Mouse (Mus musculus): ENCODE measurements at regions not wholly inside any gene's neighbourhood (a gene's known extent, or its start where the extent isn't known, plus 50 kb on each side); places are given as distances from the start of the nearest gene placed in this dataset.
A peak's percentile ranks its signal among the peaks of the same experiment; 100 is the strongest.

DNA sequence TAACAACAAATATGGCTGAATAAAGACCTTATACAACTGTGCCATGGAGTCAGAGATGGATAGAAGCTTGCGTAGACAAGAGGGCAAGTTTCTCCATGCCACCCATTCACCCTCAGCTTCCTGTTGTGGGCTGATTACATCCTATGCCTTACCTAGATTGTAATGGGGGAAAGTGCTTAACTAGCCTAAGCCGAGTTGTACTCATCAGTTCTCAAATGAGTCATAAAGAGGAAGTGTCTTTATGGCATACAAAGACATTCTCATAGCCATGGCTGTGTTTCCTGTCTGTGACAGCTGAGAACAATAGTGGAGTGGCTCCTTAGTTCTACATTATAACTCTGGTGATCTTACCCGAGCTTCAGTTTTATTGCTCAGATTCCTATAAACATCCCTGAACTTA lies 124.3 kb downstream of the Btc start:
- H3K27me3 ChIP-seq (ENCODE audit: control insufficient read depth, insufficient read depth, low read length), result no peaks in the 10 kb centered on the region
- no peak overlapping the region for H3K27ac ChIP-seq (ENCODE audit: control insufficient read depth, insufficient read depth, low read length)
- H3K4me1 ChIP-seq (replicated peaks; ENCODE audit: control insufficient read depth, insufficient read depth, low read length), result peaks cover 4% of the 10 kb centered on the region; the same call in 1 of the 2 replicates
- no peaks in the 10 kb centered on the region for H3K36me3 ChIP-seq (ENCODE audit: control insufficient read depth, insufficient read depth, low read length)
- TF ChIP-seq POLR2A (IDR thresholded peaks at IDR 0.05; ENCODE audit: control insufficient read depth, extremely low read depth, insufficient read depth, low read length, poor library complexity) (no peak), CTCF (IDR thresholded peaks at IDR 0.05; ENCODE audit: borderline replicate concordance, control insufficient read depth, extremely low read depth, insufficient read depth, low read length, poor library complexity) (no peak)
- no peak overlapping the region for H3K4me3 ChIP-seq (ENCODE audit: control insufficient read depth, insufficient read depth, low read length)
- DNase-seq, result no peak
- WGBS, result 19% methylated on average over 3 of the region's 3 CpGs

DNA sequence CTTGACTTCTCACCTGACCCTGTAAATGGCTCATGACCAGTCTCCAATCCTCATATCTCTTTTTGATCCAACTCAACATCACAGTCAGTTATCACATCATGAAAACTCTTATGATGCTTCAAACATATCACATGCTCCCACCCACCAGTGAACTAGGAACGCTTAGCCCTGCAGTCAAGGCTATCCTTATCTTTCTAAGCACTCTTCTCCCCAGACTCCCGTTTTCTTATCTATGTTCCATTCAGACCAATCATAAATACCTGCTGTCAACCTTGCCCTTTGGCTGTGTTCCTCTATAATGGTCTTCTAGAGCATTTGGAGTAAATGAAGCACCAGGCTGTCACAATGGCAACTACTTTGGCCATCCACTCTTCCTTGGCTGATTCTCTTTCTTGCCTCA lies 123.3 kb downstream of the Btc start:
- no peaks in the 10 kb centered on the region for H3K27me3 ChIP-seq (ENCODE audit: control insufficient read depth, insufficient read depth, low read length)
- TF ChIP-seq POLR2A (IDR thresholded peaks at IDR 0.05; ENCODE audit: control insufficient read depth, extremely low read depth, insufficient read depth, low read length, poor library complexity), result no peak
- TF ChIP-seq CTCF (IDR thresholded peaks at IDR 0.05; ENCODE audit: borderline replicate concordance, control insufficient read depth, extremely low read depth, insufficient read depth, low read length, poor library complexity), result no peak
- H3K4me1 ChIP-seq (replicated peaks; ENCODE audit: control insufficient read depth, insufficient read depth, low read length), result peaks cover 4% of the 10 kb centered on the region; the same call in 1 of the 2 replicates
- no peak overlapping the region for H3K27ac ChIP-seq (ENCODE audit: control insufficient read depth, insufficient read depth, low read length)
- DNase-seq, result no peak
- WGBS, result 93% methylated on average over 2 of the region's 2 CpGs
- no peaks in the 10 kb centered on the region for H3K36me3 ChIP-seq (ENCODE audit: control insufficient read depth, insufficient read depth, low read length)
- no peak overlapping the region for H3K4me3 ChIP-seq (ENCODE audit: control insufficient read depth, insufficient read depth, low read length)

DNA sequence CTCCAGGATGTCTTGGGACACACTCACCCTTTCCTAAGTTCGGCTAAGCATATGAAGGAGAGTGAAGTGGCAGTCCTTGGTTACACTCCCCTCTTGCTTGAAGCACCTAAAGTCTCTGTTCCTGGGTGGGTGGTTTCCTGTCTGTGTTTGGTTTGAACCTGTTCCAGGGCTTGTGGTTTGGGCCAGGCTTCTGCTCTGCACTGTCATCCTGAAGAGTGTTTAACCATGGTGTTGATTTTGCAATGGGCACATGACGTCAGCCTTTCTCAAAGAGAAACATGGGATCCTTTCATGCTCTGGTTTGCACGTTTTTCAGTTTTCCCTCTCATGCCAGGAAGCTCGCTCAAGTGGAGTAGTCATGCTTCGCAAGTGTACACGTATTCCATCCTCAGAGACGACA lies 119.8 kb downstream of the Btc start:
- TF ChIP-seq POLR2A (IDR thresholded peaks at IDR 0.05; ENCODE audit: control insufficient read depth, extremely low read depth, insufficient read depth, low read length, poor library complexity) (no peak), CTCF (IDR thresholded peaks at IDR 0.05; ENCODE audit: borderline replicate concordance, control insufficient read depth, extremely low read depth, insufficient read depth, low read length, poor library complexity) (no peak)
- Histone ChIP-seq H3K4me3 (ENCODE audit: control insufficient read depth, insufficient read depth, low read length) (no peak overlapping the region), H3K4me1 (replicated peaks; ENCODE audit: control insufficient read depth, insufficient read depth, low read length) (peaks cover 4% of the 10 kb centered on the region; the same call in 1 of the 2 replicates), H3K36me3 (ENCODE audit: control insufficient read depth, insufficient read depth, low read length) (no peaks in the 10 kb centered on the region), H3K27ac (ENCODE audit: control insufficient read depth, insufficient read depth, low read length) (no peak overlapping the region), H3K27me3 (ENCODE audit: control insufficient read depth, insufficient read depth, low read length) (no peaks in the 10 kb centered on the region)
- 3% methylated on average over 7 of the region's 7 CpGs for WGBS
- DNase-seq, result peak; percentile 8

DNA sequence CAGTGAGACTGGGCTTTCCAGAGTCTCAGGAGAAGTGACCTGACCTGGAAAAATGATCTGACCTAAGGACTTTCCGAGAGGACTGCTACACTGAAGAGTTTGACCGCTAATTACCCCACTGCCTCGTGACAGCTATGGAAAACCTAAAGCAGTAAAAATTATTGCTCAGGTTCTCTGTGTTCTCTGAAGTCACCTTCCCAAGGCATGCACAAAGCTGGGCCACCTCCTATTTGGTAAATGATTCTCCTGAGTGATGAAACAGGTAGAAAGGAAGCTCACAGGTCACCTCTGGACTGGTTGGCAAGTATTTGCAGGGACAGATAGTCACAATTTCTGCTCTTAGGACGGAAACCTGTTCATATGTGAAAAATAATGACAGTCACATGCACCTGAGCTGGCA lies 109.7 kb downstream of the Btc start:
- no peak for DNase-seq
- TF ChIP-seq POLR2A (IDR thresholded peaks at IDR 0.05; ENCODE audit: control insufficient read depth, extremely low read depth, insufficient read depth, low read length, poor library complexity) (no peak), CTCF (IDR thresholded peaks at IDR 0.05; ENCODE audit: borderline replicate concordance, control insufficient read depth, extremely low read depth, insufficient read depth, low read length, poor library complexity) (no peak)
- Histone ChIP-seq H3K4me3 (ENCODE audit: control insufficient read depth, insufficient read depth, low read length) (no peak overlapping the region), H3K27ac (ENCODE audit: control insufficient read depth, insufficient read depth, low read length) (no peak overlapping the region), H3K36me3 (ENCODE audit: control insufficient read depth, insufficient read depth, low read length) (no peaks in the 10 kb centered on the region), H3K27me3 (ENCODE audit: control insufficient read depth, insufficient read depth, low read length) (no peaks in the 10 kb centered on the region), H3K4me1 (replicated peaks; ENCODE audit: control insufficient read depth, insufficient read depth, low read length) (no peaks in the 10 kb centered on the region)
- WGBS, result 91% methylated on average over 4 of the region's 4 CpGs

DNA sequence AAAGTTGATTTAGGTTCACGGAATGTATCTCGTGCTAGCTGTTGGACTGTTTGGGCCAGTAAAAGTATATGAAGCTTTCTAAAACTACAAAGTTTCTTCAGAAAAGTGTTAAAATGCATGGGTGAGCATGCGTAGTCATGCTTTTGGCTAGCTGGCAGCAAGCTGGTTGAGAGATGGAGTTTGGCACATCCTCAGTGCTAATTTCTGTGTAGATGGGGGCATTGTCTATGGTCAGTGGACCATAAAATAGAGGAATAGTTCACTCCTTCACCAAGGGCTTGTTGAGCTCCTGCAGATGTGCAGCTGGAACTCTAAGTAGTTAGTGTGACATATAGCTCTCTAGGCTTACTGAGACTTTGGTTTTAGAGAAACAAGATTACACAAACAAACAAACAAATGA lies 107.8 kb downstream of the Btc start:
- DNase-seq, result no peak
- H3K4me1 ChIP-seq (replicated peaks; ENCODE audit: control insufficient read depth, insufficient read depth, low read length), result no peaks in the 10 kb centered on the region
- H3K27me3 ChIP-seq (ENCODE audit: control insufficient read depth, insufficient read depth, low read length), result no peaks in the 10 kb centered on the region
- WGBS, result 96% methylated on average over 3 of the region's 3 CpGs
- TF ChIP-seq POLR2A (IDR thresholded peaks at IDR 0.05; ENCODE audit: control insufficient read depth, extremely low read depth, insufficient read depth, low read length, poor library complexity) (no peak), CTCF (IDR thresholded peaks at IDR 0.05; ENCODE audit: borderline replicate concordance, control insufficient read depth, extremely low read depth, insufficient read depth, low read length, poor library complexity) (no peak)
- no peak overlapping the region for H3K27ac ChIP-seq (ENCODE audit: control insufficient read depth, insufficient read depth, low read length)
- no peak overlapping the region for H3K4me3 ChIP-seq (ENCODE audit: control insufficient read depth, insufficient read depth, low read length)
- no peaks in the 10 kb centered on the region for H3K36me3 ChIP-seq (ENCODE audit: control insufficient read depth, insufficient read depth, low read length)

DNA sequence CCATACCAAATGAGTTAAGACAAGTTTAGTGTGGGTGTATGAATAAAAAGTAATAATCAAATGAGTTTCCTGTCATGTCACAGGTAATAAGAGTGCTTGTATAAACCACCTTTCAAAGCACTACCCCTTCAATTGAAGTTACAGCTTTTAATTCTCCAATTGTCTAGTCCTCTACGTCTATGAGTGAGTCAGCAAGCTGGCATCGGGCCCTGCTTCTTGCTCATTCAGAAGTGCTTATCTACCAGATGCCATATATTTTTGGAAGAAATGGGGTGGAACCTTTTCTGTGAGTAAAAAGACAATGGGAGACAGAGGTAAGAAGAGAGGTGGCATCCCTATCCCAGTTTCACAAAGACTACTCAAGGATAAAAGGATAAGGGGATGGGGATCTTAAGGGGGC lies 105.7 kb downstream of the Btc start:
- no peaks in the 10 kb centered on the region for H3K27me3 ChIP-seq (ENCODE audit: control insufficient read depth, insufficient read depth, low read length)
- DNase-seq, result no peak
- no peaks in the 10 kb centered on the region for H3K4me1 ChIP-seq (replicated peaks; ENCODE audit: control insufficient read depth, insufficient read depth, low read length)
- WGBS, result 76% methylated on average over 2 of the region's 2 CpGs
- H3K27ac ChIP-seq (ENCODE audit: control insufficient read depth, insufficient read depth, low read length), result no peak overlapping the region
- no peak for TF ChIP-seq POLR2A (IDR thresholded peaks at IDR 0.05; ENCODE audit: control insufficient read depth, extremely low read depth, insufficient read depth, low read length, poor library complexity)
- H3K36me3 ChIP-seq (ENCODE audit: control insufficient read depth, insufficient read depth, low read length), result no peaks in the 10 kb centered on the region
- H3K4me3 ChIP-seq (ENCODE audit: control insufficient read depth, insufficient read depth, low read length), result no peak overlapping the region

DNA sequence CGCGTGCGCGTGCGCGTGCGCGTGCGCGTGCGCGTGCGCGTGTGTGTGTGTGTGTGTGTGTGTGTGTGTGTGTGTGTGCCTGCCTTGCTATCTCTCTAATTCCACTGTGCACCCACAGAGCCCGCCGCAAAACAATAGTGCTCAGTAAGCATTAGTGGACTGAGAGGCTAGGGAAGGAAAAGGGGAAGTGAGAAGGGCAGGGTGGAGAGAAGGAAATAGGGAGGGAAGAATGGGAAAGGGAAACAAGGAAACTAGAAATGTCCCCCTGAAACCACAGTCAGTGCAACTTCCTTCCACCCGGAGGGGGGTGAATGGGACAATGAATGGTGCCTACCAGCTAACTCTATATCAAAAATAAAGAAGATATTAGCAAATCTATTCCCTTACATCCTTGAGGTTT lies 100.7 kb downstream of the Btc start:
- Histone ChIP-seq H3K27me3 (ENCODE audit: control insufficient read depth, insufficient read depth, low read length) (no peaks in the 10 kb centered on the region), H3K27ac (ENCODE audit: control insufficient read depth, insufficient read depth, low read length) (no peak overlapping the region), H3K36me3 (ENCODE audit: control insufficient read depth, insufficient read depth, low read length) (no peaks in the 10 kb centered on the region), H3K4me3 (ENCODE audit: control insufficient read depth, insufficient read depth, low read length) (no peak overlapping the region), H3K4me1 (replicated peaks; ENCODE audit: control insufficient read depth, insufficient read depth, low read length) (no peaks in the 10 kb centered on the region)
- no peak for DNase-seq
- WGBS, result 82% methylated on average over 17 of the region's 17 CpGs
- TF ChIP-seq POLR2A (IDR thresholded peaks at IDR 0.05; ENCODE audit: control insufficient read depth, extremely low read depth, insufficient read depth, low read length, poor library complexity) (no peak), CTCF (IDR thresholded peaks at IDR 0.05; ENCODE audit: borderline replicate concordance, control insufficient read depth, extremely low read depth, insufficient read depth, low read length, poor library complexity) (no peak)

Measured in thymus, adult 2 months (tissue).